8 mouse cellular contexts compared by ENCODE assay signal in the genomic region with DNA sequence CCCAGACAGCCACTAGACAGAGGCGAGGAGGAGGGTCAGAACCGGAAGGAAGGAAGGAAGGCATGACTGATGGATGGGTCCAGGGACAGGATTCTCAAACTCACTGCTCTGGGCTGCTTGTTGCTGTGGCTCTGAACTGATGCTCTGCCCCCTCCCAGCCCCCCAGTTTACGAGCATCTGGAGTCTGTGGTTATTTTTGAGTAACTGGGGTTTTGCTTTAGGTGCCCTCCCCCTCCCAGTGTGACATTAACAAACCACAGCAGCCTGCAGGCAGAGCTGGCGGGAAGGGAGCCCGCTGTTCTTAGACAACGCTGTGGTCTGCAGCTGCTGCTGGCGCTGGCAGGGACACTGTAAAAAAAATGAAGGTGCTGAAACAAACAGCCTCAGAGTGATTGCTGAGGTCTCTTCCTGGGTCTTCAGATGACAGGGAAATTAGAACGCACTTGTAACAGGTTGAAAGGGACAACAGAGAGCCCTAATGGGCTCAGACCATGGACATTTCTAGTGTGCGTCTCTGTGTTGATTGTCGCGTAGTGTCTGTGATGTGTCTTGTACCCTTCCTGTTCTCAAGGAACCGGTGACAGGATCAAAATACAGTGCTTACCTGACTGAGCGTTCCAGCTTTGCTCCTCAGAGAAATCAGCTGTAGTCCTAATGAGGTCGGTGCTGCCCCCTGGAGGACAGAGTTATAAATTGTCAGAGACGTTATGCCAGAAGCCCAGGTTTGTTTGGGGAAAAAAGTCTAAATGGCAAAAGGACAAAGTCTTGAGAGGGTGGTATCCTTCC. TPM values are rescaled to one million over a fixed set of nuclear protein-coding genes. Genes with fewer than 3 reads are reported as not detected.
A peak's percentile ranks its signal among the peaks of the same experiment; 100 is the strongest.
DNase-seq lines count a peak whose midpoint lies in the region; TF ChIP-seq lines count a peak whose summit lies in the region.

No protein-coding gene starts in this region.

- H3K4me3 ChIP-seq in left cerebral cortex, adult 2 months = peak overlapping the region; percentile 26; the same call in 1 of the 2 replicates
- peak overlapping the region; percentile 31 for H3K4me3 ChIP-seq in macrophage (ENCODE audit: inconsistent target)

- under 1% methylated on average over 13 of the region's 15 CpGs for WGBS in macrophage (ENCODE audit: missing documents)

- H3K36me3 ChIP-seq in macrophage (ENCODE audit: inconsistent target) = no peaks in the 10 kb centered on the region

- intact Hi-C loops in left cerebral cortex, adult 2 months (cut with DNase I) = loop anchor here (1.0 to 2.0 kb wide), 3 partner anchors 22 to 80 kb away; a partner anchor contains a TSS

- peak; percentile 77 for TF ChIP-seq CTCF in left cerebral cortex, adult 2 months (IDR thresholded peaks at IDR 0.05)

- no peak overlapping the region for H3K27ac ChIP-seq in left cerebral cortex, adult 2 months
- H3K27ac ChIP-seq in macrophage = peak overlapping the region; percentile 5; the same call in 1 of the 2 replicates

- DNase-seq in adrenal gland, adult (ENCODE audit: inconsistent age in 2 of 2, low spot score in 1 of 2) = peak; percentile 71 to 93
- DNase-seq in cerebellum, postnatal 4 days (ENCODE audit: low spot score in 2 of 2) = peak; percentile 77 to 80
- DNase-seq in gastrocnemius, adult 18-20 months (ENCODE audit: low spot score) = peak; percentile 72
- DNase-seq in hindlimb bud, embryonic 11.5 days (ENCODE audit: extremely low spot score, low read depth, low spot score) = peak; percentile 83
- DNase-seq in left cerebral cortex, adult 2 months (ENCODE audit: extremely low spot score in 1 of 2, low spot score in 2 of 2) = peak; percentile 80 to 83
- peak; percentile 81 to 88 for DNase-seq in right cerebral cortex, postnatal 10 days (ENCODE audit: low spot score in 2 of 2)
- peak; percentile 57 to 69 for DNase-seq in urinary bladder, postnatal 36 days (ENCODE audit: low spot score in 2 of 2)

- H3K79me2 ChIP-seq in macrophage (ENCODE audit: inconsistent target) = no peaks in the 10 kb centered on the region

RNA-seq across cellular contexts. Expression of a gene that starts 21.4 kb away (rescaled TPM):
- under 1 TPM; 0.12 to 0.27 TPM for total RNA-seq in gastrocnemius, adult 18-20 months (2021)
- 1 to 10 TPM; 2.6 to 3.1 TPM for total RNA-seq in left cerebral cortex, adult 2 months (2021)
- total RNA-seq in macrophage (2018; cell fraction: chromatin; rRNA removed) = 10 to 100 TPM; 13.6 to 61.0 (median 29.5) TPM
- total RNA-seq in macrophage (2018; cell fraction: cytosol; rRNA removed) = 1 to 10 TPM in 25 of 26 experiments, under 1 TPM in 1; 0.96 to 2.9 (median 1.9) TPM
- total RNA-seq in macrophage (2018; cell fraction: nucleus; rRNA removed) = 10 to 100 TPM in 15 of 26 experiments, 1 to 10 TPM in 11; 2.8 to 31.6 (median 10.8) TPM
- 1.2 to 2.2 TPM (median 2.0 TPM) in 3 replicates for polyA plus RNA-seq in macrophage (2018)
